ENCODE assay signal across 26 mouse cellular contexts in the genomic region with DNA sequence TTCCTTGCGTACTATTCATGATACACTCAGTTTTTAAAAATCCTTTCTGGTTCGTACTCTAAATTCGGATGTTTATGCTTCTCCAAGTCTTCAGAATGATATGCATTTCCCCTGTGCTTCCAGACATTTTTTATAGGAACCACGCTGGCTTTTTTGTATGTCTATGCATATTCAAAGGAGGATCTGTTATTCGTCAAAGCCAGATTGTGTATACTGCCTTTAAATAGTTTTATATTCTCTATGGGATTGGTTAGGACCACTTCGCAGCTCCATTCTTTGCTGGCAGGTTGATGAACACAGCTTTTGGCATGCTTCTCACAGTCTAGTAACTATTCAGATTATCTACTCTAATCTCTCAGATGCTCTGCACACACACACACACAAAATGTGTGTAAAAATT.
"Had no signal": no experiment of that assay in that cellular context is flagged by ENCODE, and none has a peak within 500 bp of the region (broad histone marks: within the 10 kb centered on the region; RNA-seq: fewer than 3 reads in every experiment).

No protein-coding gene starts in this region.

- H3K4me2 ChIP-seq: heart, embryonic 11.5 days; heart, embryonic 13.5 days; heart, embryonic 15.5 days; hindbrain, embryonic 13.5 days; hindbrain, embryonic 15.5 days; kidney, embryonic 15.5 days; limb, embryonic 13.5 days; limb, embryonic 15.5 days; liver, embryonic 12.5 days had no signal

- DNase-seq: gastrocnemius, postnatal 14 days; gastrocnemius, postnatal 36 days; heart, adult 11 months; heart, adult 2 months; heart, postnatal 14 days; heart, postnatal 36 days; kidney, adult 11 months; kidney, adult 2 months; kidney, adult 9 months; kidney, postnatal 14 days; kidney, postnatal 36 days; layer of hippocampus, adult 9-11 months; layer of hippocampus, postnatal 36 days; left cerebral cortex, postnatal 4 days had no signal

- H3K9me3 ChIP-seq: heart, embryonic 13.5 days; heart, embryonic 15.5 days; hindbrain, embryonic 13.5 days; hindbrain, embryonic 15.5 days; kidney, embryonic 15.5 days; limb, embryonic 13.5 days; limb, embryonic 15.5 days; liver, embryonic 12.5 days had no signal

- H3K4me3 ChIP-seq: heart, adult 2 months; heart, embryonic 13.5 days; heart, embryonic 15.5 days; hindbrain, embryonic 13.5 days; hindbrain, embryonic 15.5 days; kidney, embryonic 15.5 days; limb, embryonic 13.5 days; limb, embryonic 15.5 days; liver, embryonic 12.5 days had no signal

- H3K27ac ChIP-seq: heart, adult 2 months; heart, embryonic 13.5 days; heart, embryonic 15.5 days; hindbrain, embryonic 13.5 days; hindbrain, embryonic 15.5 days; hindbrain, postnatal 0 days; kidney, embryonic 15.5 days; kidney, postnatal 0 days; limb, embryonic 13.5 days; limb, embryonic 15.5 days; liver, embryonic 12.5 days; liver, embryonic 14.5 days had no signal

- H3K4me1 ChIP-seq: heart, embryonic 15.5 days; hindbrain, embryonic 13.5 days; hindbrain, embryonic 15.5 days; kidney, embryonic 15.5 days; limb, embryonic 13.5 days; limb, embryonic 15.5 days; liver, embryonic 12.5 days had no signal

- H3K36me3 ChIP-seq: heart, embryonic 15.5 days; hindbrain, embryonic 13.5 days; hindbrain, embryonic 15.5 days; limb, embryonic 15.5 days had no signal

- H3K9ac ChIP-seq: heart, embryonic 13.5 days; heart, embryonic 15.5 days; hindbrain, embryonic 13.5 days; hindbrain, embryonic 15.5 days; kidney, embryonic 15.5 days; limb, embryonic 13.5 days; limb, embryonic 15.5 days; liver, embryonic 12.5 days; liver, embryonic 14.5 days had no signal

- H3K27me3 ChIP-seq: heart, embryonic 15.5 days; liver, embryonic 12.5 days had no signal

- ATAC-seq: hindbrain, postnatal 0 days; liver, embryonic 12.5 days had no signal
